Mouse (Mus musculus): ENCODE measurements around the gene Gm28043. TPM values are rescaled to one million over a fixed set of nuclear protein-coding genes. Genes with fewer than 3 reads are reported as not detected.

Gene Gm28043
- total and polyA plus RNA-seq, 3 experiments: 3.6 to 4.2 (median 3.7) TPM

GRCm38 (mm10) chr17:29569831-29570230, 44.8 kb upstream of the Gm28043 start:
- dilution Hi-C loops (cut with MboI; ENCODE audit: extremely low pct_ligation_motif_present, extremely low pct_unique_long_range_greater_than_20kb, low sequenced_read_pairs) (no loop called here), in situ Hi-C loops (cut with MboI; ENCODE audit: low pct_ligation_motif_present, low pct_unique_long_range_greater_than_20kb, low sequenced_read_pairs) (no loop called here)
- H3K27ac ChIP-seq (ENCODE audit: insufficient read depth, low read depth): no peak overlapping the region
- no peak for DNase-seq (ENCODE audit: extremely low read depth)
- H3K4me3 ChIP-seq (replicated peaks in 1 of 3; ENCODE audit: low read depth in 2 of 3, low read length in 2 of 3, poor library complexity in 1 of 3): no peak overlapping the region
- no peaks in the 10 kb centered on the region for H3K79me2 ChIP-seq (replicated peaks; ENCODE audit: control insufficient read depth, extremely low read depth, insufficient read depth, poor library complexity, severe bottlenecking)
- no peaks in the 10 kb centered on the region for H3K9me3 ChIP-seq (replicated peaks; ENCODE audit: low read length)
- H3K9ac ChIP-seq (ENCODE audit: insufficient read depth, low read depth): no peak overlapping the region
- no peaks in the 10 kb centered on the region for H3K27me3 ChIP-seq (replicated peaks)
- TF ChIP-seq KAT2A (IDR thresholded peaks at IDR 0.05; ENCODE audit: insufficient replicate concordance, low read length): no peak
- TF ChIP-seq MEF2A (IDR thresholded peaks at IDR 0.05; ENCODE audit: borderline replicate concordance, low read depth, low read length): no peak
- TF ChIP-seq HCFC1 (IDR thresholded peaks at IDR 0.05; ENCODE audit: low read depth, low read length): no peak
- TF ChIP-seq UBTF (IDR thresholded peaks at IDR 0.05; ENCODE audit: low read depth, low read length): no peak
- no peak for TF ChIP-seq SMC3 (IDR thresholded peaks at IDR 0.05; ENCODE audit: low read depth, low read length)
- no peak for TF ChIP-seq RCOR1 (conservative IDR thresholded peaks at IDR 0.05; ENCODE audit: low read depth, low read length)
- no peak for TF ChIP-seq E2F4 (IDR thresholded peaks at IDR 0.05; ENCODE audit: insufficient replicate concordance, low read depth, low read length)
- TF ChIP-seq TBP (conservative IDR thresholded peaks at IDR 0.05; ENCODE audit: low read depth, low read length): no peak
- peaks cover 2 to 17% of the 10 kb centered on the region in 2 experiments; a peak in 3 of 4 replicates for H3K4me1 ChIP-seq (ENCODE audit: control insufficient read depth in 1 of 2, insufficient read depth in 2 of 2)
- H3K36me3 ChIP-seq (replicated peaks in 1 of 2; ENCODE audit: control insufficient read depth in 1 of 2, insufficient read depth in 1 of 2, low read length in 1 of 2): peaks cover 63 to 94% of the 10 kb centered on the region in 2 experiments
- no peak overlapping the region for H3K4me2 ChIP-seq (ENCODE audit: insufficient read depth, low read depth, poor library complexity, severe bottlenecking)

- no peak overlapping the region for H3K4me2 ChIP-seq (ENCODE audit: insufficient read depth, low read depth, poor library complexity, severe bottlenecking)
- no peaks in the 10 kb centered on the region for H3K79me2 ChIP-seq (replicated peaks; ENCODE audit: control insufficient read depth, extremely low read depth, insufficient read depth, poor library complexity, severe bottlenecking)
- no peaks in the 10 kb centered on the region for H3K27me3 ChIP-seq (replicated peaks)
- no peaks in the 10 kb centered on the region for H3K9me3 ChIP-seq (replicated peaks; ENCODE audit: low read length)
- dilution Hi-C loops (cut with MboI; ENCODE audit: extremely low pct_ligation_motif_present, extremely low pct_unique_long_range_greater_than_20kb, low sequenced_read_pairs): no loop called here
- TF ChIP-seq RCOR1 (conservative IDR thresholded peaks at IDR 0.05; ENCODE audit: low read depth, low read length) (no peak), MAFK (IDR thresholded peaks at IDR 0.05; ENCODE audit: insufficient replicate concordance, low read length) (no peak), NELFE (IDR thresholded peaks at IDR 0.05; ENCODE audit: low read depth, low read length) (no peak), RAD21 (IDR thresholded peaks at IDR 0.05; ENCODE audit: low read depth, low read length) (no peak), JUND (conservative IDR thresholded peaks at IDR 0.05; ENCODE audit: low read depth, low read length) (no peak), USF1 (IDR thresholded peaks at IDR 0.05; ENCODE audit: low read depth, low read length) (no peak), ZNF384 (IDR thresholded peaks at IDR 0.05; ENCODE audit: low read depth, low read length) (no peak), ZKSCAN1 (IDR thresholded peaks at IDR 0.05; ENCODE audit: borderline replicate concordance, low read depth, low read length) (no peak), TBP (conservative IDR thresholded peaks at IDR 0.05; ENCODE audit: low read depth, low read length) (no peak), UBTF (IDR thresholded peaks at IDR 0.05; ENCODE audit: low read depth, low read length) (no peak), ELF1 (IDR thresholded peaks at IDR 0.05; ENCODE audit: low read depth, low read length) (no peak), BHLHE40 (IDR thresholded peaks at IDR 0.05; ENCODE audit: low read depth, low read length) (no peak), POLR2AphosphoS2 (IDR thresholded peaks at IDR 0.05; ENCODE audit: low read depth, low read length) (no peak), JUN (IDR thresholded peaks at IDR 0.05; ENCODE audit: insufficient read depth, low read depth, low read length) (no peak), PAX5 (IDR thresholded peaks at IDR 0.05; ENCODE audit: low read length) (no peak)
- peaks cover 51 to 85% of the 10 kb centered on the region in 2 experiments for H3K36me3 ChIP-seq (replicated peaks in 1 of 2; ENCODE audit: control insufficient read depth in 1 of 2, insufficient read depth in 1 of 2, low read length in 1 of 2)
- in situ Hi-C loops (cut with MboI; ENCODE audit: low pct_ligation_motif_present, low pct_unique_long_range_greater_than_20kb, low sequenced_read_pairs): no loop called here
- peaks cover 0 to 8% of the 10 kb centered on the region in 2 experiments; a peak in 2 of 4 replicates for H3K4me1 ChIP-seq (ENCODE audit: control insufficient read depth in 1 of 2, insufficient read depth in 2 of 2)
- no peak overlapping the region for H3K9ac ChIP-seq (ENCODE audit: insufficient read depth, low read depth)
- H3K27ac ChIP-seq (ENCODE audit: insufficient read depth, low read depth): no peak overlapping the region
- no peak for DNase-seq (ENCODE audit: extremely low read depth)
- no peak overlapping the region for H3K4me3 ChIP-seq (replicated peaks in 1 of 3; ENCODE audit: low read depth in 2 of 3, low read length in 2 of 3, poor library complexity in 1 of 3)
These were observed 35.0 kb upstream of the Gm28043 start for GRCm38 (mm10) chr17:29579579-29580126.
